Mouse (Mus musculus) cerebellum, adult 2 months (tissue): ENCODE measurements around the gene Prim2.
"Not testable (repeated sequence)": the region's sequence is repeated elsewhere in the genome, so short reads cannot be mapped to it uniquely, and the experiment has no call there.

Source experiments
- CTCF ChIP-seq: fragments of 200-500 bp; IDR thresholded peaks from 2 replicates; pipeline ENCODE4 v1.5.1; 2011; ENCODE audit warnings: low read depth, mild to moderate bottlenecking, control low read depth, low read length, moderate library complexity, borderline replicate concordance; ENCODE audit not compliant: insufficient read depth
- POLR2A ChIP-seq: fragments of 200-500 bp; IDR thresholded peaks from 2 replicates; pipeline ENCODE4 v1.6.1; 2011; ENCODE audit warnings: low read length, control low read depth, borderline replicate concordance; ENCODE audit not compliant: insufficient read depth

DNA sequence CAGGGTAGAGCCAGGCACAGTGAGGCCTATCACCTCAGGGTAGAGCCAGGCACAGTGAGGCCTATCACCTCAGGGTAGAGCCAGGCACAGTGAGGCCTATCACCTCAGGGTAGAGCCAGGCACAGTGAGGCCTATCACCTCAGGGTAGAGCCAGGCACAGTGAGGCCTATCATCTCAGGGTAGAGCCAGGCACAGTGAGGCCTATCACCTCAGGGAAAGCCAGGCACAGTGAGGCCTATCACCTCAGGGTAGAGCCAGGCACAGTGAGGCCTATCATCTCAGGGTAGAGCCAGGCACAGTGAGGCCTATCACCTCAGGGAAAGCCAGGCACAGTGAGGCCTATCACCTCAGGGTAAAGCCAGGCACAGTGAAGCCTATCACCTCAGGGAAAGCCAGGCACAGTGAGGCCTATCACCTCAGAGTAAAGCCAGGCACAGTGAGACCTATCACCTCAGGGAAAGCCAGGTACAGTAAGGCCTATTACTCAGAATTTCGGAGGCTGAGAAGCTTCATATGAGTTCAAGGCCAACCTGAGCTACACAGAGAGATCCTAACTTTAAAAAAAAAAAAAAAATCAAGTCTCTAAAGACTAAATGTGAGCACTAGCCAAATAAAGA is 38.5 kb downstream of the Prim2 start:
- not testable (repeated sequence) for TF ChIP-seq CTCF, POLR2A
